Mouse (Mus musculus) lung, adult 2 months (tissue): ENCODE data around the gene Efemp1.

Experiments used
- CTCF ChIP-seq: fragments of 200-500 bp; IDR thresholded peaks from 2 replicates; pipeline ENCODE4 v1.5.1; 2011; ENCODE audit warnings: mild to moderate bottlenecking, low read length, control low read depth; ENCODE audit not compliant: insufficient read depth
- POLR2A ChIP-seq: fragments of 200-500 bp; IDR thresholded peaks from 2 replicates; pipeline ENCODE4 v1.6.1; 2011; ENCODE audit warnings: low read depth, mild to moderate bottlenecking, control low read depth, low read length, borderline replicate concordance; ENCODE audit errors: extremely low read depth

GRCm38 (mm10) chr11:28906288-28906687, 53.3 kb downstream of the Efemp1 start:
- no peak for TF ChIP-seq CTCF
- no peak for TF ChIP-seq POLR2A
